ENCODE assay signal across 26 mouse cellular contexts in genomic region chr8:105282239-105282638, GRCm38 (mm10). TPM values are rescaled to one million over a fixed set of nuclear protein-coding genes. Genes with fewer than 3 reads are reported as not detected.
"Had no signal": no experiment of that assay in that cellular context is flagged by ENCODE, and none has a peak within 500 bp of the region (broad histone marks: within the 10 kb centered on the region; RNA-seq: fewer than 3 reads in every experiment).

No protein-coding gene starts in this region.

- H3K27ac ChIP-seq: embryonic facial prominence, embryonic 12.5 days; embryonic facial prominence, embryonic 13.5 days; embryonic facial prominence, embryonic 15.5 days; forebrain, embryonic 10.5 days; forebrain, embryonic 12.5 days; forebrain, embryonic 13.5 days; forebrain, embryonic 15.5 days; gastrocnemius, adult 2 months; heart, adult 2 months; heart, embryonic 10.5 days had no signal

- ATAC-seq: forebrain, embryonic 13.5 days; forebrain, embryonic 14.5 days; forebrain, embryonic 15.5 days; forebrain, embryonic 16.5 days; forebrain, postnatal 0 days had no signal

- H3K9ac ChIP-seq: embryonic facial prominence, embryonic 12.5 days; embryonic facial prominence, embryonic 13.5 days; embryonic facial prominence, embryonic 15.5 days; forebrain, embryonic 12.5 days; forebrain, embryonic 13.5 days; forebrain, embryonic 15.5 days; forebrain, postnatal 0 days; heart, embryonic 12.5 days had no signal

- DNase-seq: cerebellum, postnatal 10 days; embryo, embryonic 11 days; forebrain, postnatal 0 days; gastrocnemius, adult 2 months; gastrocnemius, postnatal 10 days; gastrocnemius, postnatal 14 days; gastrocnemius, postnatal 25 days; gastrocnemius, postnatal 36 days; heart, adult 18-20 months; heart, adult 2 months had no signal

- H3K9me3 ChIP-seq: embryonic facial prominence, embryonic 12.5 days; embryonic facial prominence, embryonic 13.5 days; embryonic facial prominence, embryonic 15.5 days; forebrain, embryonic 10.5 days; forebrain, embryonic 12.5 days; forebrain, embryonic 13.5 days; forebrain, embryonic 15.5 days; heart, embryonic 10.5 days; heart, embryonic 12.5 days had no signal

- H3K4me3 ChIP-seq: embryonic facial prominence, embryonic 12.5 days; embryonic facial prominence, embryonic 13.5 days; embryonic facial prominence, embryonic 15.5 days; forebrain, embryonic 10.5 days; forebrain, embryonic 12.5 days; forebrain, embryonic 13.5 days; forebrain, embryonic 15.5 days; heart, adult 2 months; heart, embryonic 10.5 days; heart, embryonic 12.5 days had no signal

RNA-seq across cellular contexts. Expression of gene Nol3, which starts 6.3 kb away (rescaled TPM):
- total RNA-seq: granulocyte monocyte progenitor cell, adult 5-6 weeks had no signal
- polyA plus RNA-seq: erythroblast, embryonic 14.5 days had no signal

RNA-seq across cellular contexts. Expression of gene Hsf4, which starts 12.6 kb away (rescaled TPM):
- total RNA-seq: common myeloid progenitor, adult 5-6 weeks; granulocyte monocyte progenitor cell, adult 5-6 weeks had no signal
- polyA plus RNA-seq: erythroblast, embryonic 14.5 days; forebrain, embryonic 10.5 days; forebrain, embryonic 11.5 days; heart, embryonic 11.5 days; heart, embryonic 12.5 days had no signal
